Mouse (Mus musculus) myocyte (in vitro differentiated cells): ENCODE measurements around the gene Cfap126. TPM values are rescaled to one million over a fixed set of nuclear protein-coding genes. Genes with fewer than 3 reads are reported as not detected.
"Not testable (repeated sequence)": the region's sequence is repeated elsewhere in the genome, so short reads cannot be mapped to it uniquely, and the experiment has no call there.

Experiments
- H3K27me3 ChIP-seq: one replicate; pipeline ENCODE4 v1.6.1; 2011; ENCODE audit not compliant: control insufficient read depth, insufficient read depth, insufficient read length
- H3K36me3 ChIP-seq: one replicate; pipeline ENCODE4 v1.6.1; 2011; ENCODE audit not compliant: control insufficient read depth, insufficient read depth
- H3K4me2 ChIP-seq: one replicate; pipeline ENCODE4 v1.6.1; 2011; ENCODE audit warnings: low read depth, control low read depth
- H3K4me3 ChIP-seq: one replicate; pipeline ENCODE4 v1.5.1; 2011; ENCODE audit warnings: mild to moderate bottlenecking, control low read depth, moderate library complexity
- H3K79me2 ChIP-seq: one replicate; pipeline ENCODE4 v1.6.1; 2011; ENCODE audit not compliant: control insufficient read depth, insufficient read depth
- H3ac ChIP-seq: one replicate; pipeline ENCODE4 v1.6.1; 2011; ENCODE audit not compliant: control insufficient read depth, insufficient read length
- CEBPB ChIP-seq: IDR thresholded peaks from 2 replicates; pipeline ENCODE4 v1.6.1; 2011; ENCODE audit warnings: mild to moderate bottlenecking, moderate library complexity; ENCODE audit not compliant: poor library complexity, insufficient read depth, severe bottlenecking
- E2F4 ChIP-seq: IDR thresholded peaks from one replicate; pipeline ENCODE4 v1.6.1; 2011; ENCODE audit warnings: mild to moderate bottlenecking, control low read depth, moderate library complexity; ENCODE audit not compliant: insufficient read depth
- MAX ChIP-seq: IDR thresholded peaks from one replicate; pipeline ENCODE4 v1.6.1; 2011; ENCODE audit warnings: low read depth, mild to moderate bottlenecking, control low read depth
- MYOD1 ChIP-seq, 3 experiments: IDR thresholded peaks; one replicate each; pipeline ENCODE4 v1.6.1; 2011; ENCODE audit warnings: control low read depth in 2 of 3, low read depth in 2 of 3, mild to moderate bottlenecking in 2 of 3, moderate library complexity in 1 of 3; ENCODE audit not compliant: insufficient read length in 2 of 3, control insufficient read depth in 1 of 3
- MYOG ChIP-seq, 3 experiments: IDR thresholded peaks; one replicate each; pipeline ENCODE4 v1.6.1; 2011; ENCODE audit warnings: control low read depth in 2 of 3, low read depth in 2 of 3, mild to moderate bottlenecking in 2 of 3; ENCODE audit not compliant: insufficient read length in 2 of 3, control insufficient read depth in 1 of 3, insufficient read depth in 1 of 3
- POLR2A ChIP-seq: IDR thresholded peaks from one replicate; pipeline ENCODE4 v1.6.1; 2011; ENCODE audit warnings: low read depth, mild to moderate bottlenecking, control low read depth, moderate library complexity; ENCODE audit not compliant: insufficient read length
- POLR2AphosphoS2 ChIP-seq: IDR thresholded peaks from one replicate; pipeline ENCODE4 v1.6.1; 2011; ENCODE audit warnings: low read depth, control low read depth; ENCODE audit not compliant: insufficient read length
- REST ChIP-seq: IDR thresholded peaks from one replicate; pipeline ENCODE4 v1.6.1; 2011; ENCODE audit warnings: mild to moderate bottlenecking, control low read depth, moderate library complexity; ENCODE audit not compliant: insufficient read depth, insufficient read length
- SRF ChIP-seq: IDR thresholded peaks from one replicate; pipeline ENCODE4 v1.6.1; 2011; ENCODE audit warnings: low read depth; ENCODE audit not compliant: control insufficient read depth, insufficient read length
- TCF12 ChIP-seq: IDR thresholded peaks from one replicate; pipeline ENCODE4 v1.6.1; 2011; ENCODE audit warnings: mild to moderate bottlenecking, control low read depth; ENCODE audit not compliant: poor library complexity, insufficient read depth, severe bottlenecking
- TCF3 ChIP-seq: IDR thresholded peaks from one replicate; pipeline ENCODE4 v1.6.1; 2011; ENCODE audit warnings: low read depth, control low read depth; ENCODE audit not compliant: insufficient read length
- USF1 ChIP-seq: IDR thresholded peaks from one replicate; pipeline ENCODE4 v1.6.1; 2011; ENCODE audit warnings: low read depth, mild to moderate bottlenecking, control low read depth, moderate library complexity
- polyA plus RNA-seq: library from polyadenylated mRNA; unstranded; fragments of >200 nt; fragmentation: generic; extraction: Trizol; gene quantifications from one replicate; pipeline ENCODE4 v1.2.1, GENCODE M21; 2012; ENCODE audit warnings: missing spikeins

Gene Cfap126
- polyA plus RNA-seq, 1 experiment: 2.2 TPM

DNA sequence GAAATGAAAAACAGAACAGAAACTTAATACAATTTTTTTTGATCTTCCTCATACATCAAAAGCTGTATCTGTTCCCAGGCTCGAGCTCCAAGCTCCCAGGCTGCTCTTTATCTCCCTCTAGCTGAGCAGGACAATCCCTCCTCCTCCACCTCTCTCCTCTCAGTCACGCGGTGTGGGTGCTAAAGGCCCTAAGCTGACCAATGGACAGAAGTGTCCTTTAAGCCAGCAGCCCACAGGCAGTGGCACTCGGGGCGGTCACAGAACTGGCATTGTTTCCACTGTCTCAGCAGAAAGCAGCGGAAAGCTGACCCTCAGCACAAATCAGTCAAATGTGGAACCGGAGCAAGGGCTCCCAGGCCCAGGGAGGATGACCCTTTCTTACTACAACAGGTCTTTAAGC lies 15.5 kb downstream of the Cfap126 start:
- Histone ChIP-seq H3K27me3 (no peaks in the 10 kb centered on the region), H3K4me3 (no peak overlapping the region), H3ac (no peak overlapping the region), H3K4me2 (no peak overlapping the region), H3K36me3 (peaks cover 19% of the 10 kb centered on the region), H3K79me2 (no peaks in the 10 kb centered on the region)
- TF ChIP-seq POLR2A (no peak), REST (no peak), MYOD1 (IDR thresholded peaks at IDR 0.05; ENCODE audit: control insufficient read depth in 1 of 3, insufficient read length in 2 of 3, low read depth in 2 of 3) (no peak), E2F4 (no peak)

GRCm38 (mm10) chr1:171130971-171131370 lies 17.3 kb downstream of the Cfap126 start:
- TF ChIP-seq MYOG (IDR thresholded peaks at IDR 0.05; ENCODE audit: control insufficient read depth in 1 of 3, insufficient read depth in 1 of 3, insufficient read length in 2 of 3, low read depth in 2 of 3) (no peak), MYOD1 (IDR thresholded peaks at IDR 0.05; ENCODE audit: control insufficient read depth in 1 of 3, insufficient read length in 2 of 3, low read depth in 2 of 3) (no peak), MAX (no peak), TCF3 (no peak), REST (no peak), E2F4 (no peak), SRF (no peak), POLR2A (no peak), TCF12 (no peak), CEBPB (no peak), USF1 (no peak), POLR2AphosphoS2 (no peak)
- Histone ChIP-seq H3K79me2 (no peaks in the 10 kb centered on the region), H3ac (no peak overlapping the region), H3K27me3 (no peaks in the 10 kb centered on the region), H3K4me2 (no peak overlapping the region), H3K36me3 (peaks cover 26% of the 10 kb centered on the region), H3K4me3 (no peak overlapping the region)

- no peak overlapping the region for H3K4me3 ChIP-seq
- TF ChIP-seq E2F4 (no peak), USF1 (no peak), TCF3 (no peak), POLR2AphosphoS2 (no peak), POLR2A (no peak), REST (no peak), TCF12 (no peak), MAX (no peak), CEBPB (no peak), SRF (no peak), MYOG (IDR thresholded peaks at IDR 0.05; ENCODE audit: control insufficient read depth in 1 of 3, insufficient read depth in 1 of 3, insufficient read length in 2 of 3, low read depth in 2 of 3) (no peak), MYOD1 (IDR thresholded peaks at IDR 0.05; ENCODE audit: control insufficient read depth in 1 of 3, insufficient read length in 2 of 3, low read depth in 2 of 3) (no peak)
- peaks cover 39% of the 10 kb centered on the region for H3K36me3 ChIP-seq
- H3K27me3 ChIP-seq: no peaks in the 10 kb centered on the region
- H3K4me2 ChIP-seq: no peak overlapping the region
- no peaks in the 10 kb centered on the region for H3K79me2 ChIP-seq
- H3ac ChIP-seq: no peak overlapping the region
Measured at GRCm38 (mm10) chr1:171135600-171135999, 21.9 kb downstream of the Cfap126 start.

DNA sequence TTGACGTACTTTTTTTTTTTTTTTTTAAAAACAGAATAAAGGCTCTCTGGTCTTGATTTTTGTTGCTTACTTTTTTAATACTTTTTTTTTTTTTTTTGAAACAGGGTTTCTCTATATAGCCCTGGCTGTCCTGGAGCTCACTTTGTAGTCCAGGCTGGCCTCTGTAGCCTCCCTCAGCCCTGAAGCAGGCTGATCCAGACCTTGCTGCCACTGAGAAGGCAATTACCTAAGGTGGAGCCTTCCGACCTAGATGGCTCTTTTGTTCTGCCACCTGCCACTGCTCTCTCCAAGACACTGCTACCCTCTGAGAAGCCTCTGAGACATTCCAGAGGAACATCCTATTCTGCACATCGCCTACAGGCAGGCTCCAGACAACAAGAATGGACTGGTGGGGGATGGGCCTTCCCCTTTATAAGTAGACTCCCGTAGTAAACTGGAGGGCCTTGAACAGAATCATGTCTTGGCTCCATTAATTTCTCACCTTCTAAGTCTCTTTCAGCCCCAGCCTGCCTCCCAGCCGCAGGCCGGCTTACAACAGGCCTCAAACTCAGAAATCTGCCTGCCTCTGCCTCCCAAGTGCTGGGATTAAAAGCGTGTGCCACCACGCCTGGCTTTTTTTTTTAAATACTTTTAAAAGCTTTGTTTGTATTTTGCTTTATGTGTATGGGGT lies 23.9 kb downstream of the Cfap126 start:
- not testable (repeated sequence) for H3ac ChIP-seq, H3K4me2 ChIP-seq, H3K27me3 ChIP-seq, H3K79me2 ChIP-seq, H3K4me3 ChIP-seq
- peaks cover 30% of the 10 kb centered on the region for H3K36me3 ChIP-seq

- H3K36me3 ChIP-seq: peaks cover 14% of the 10 kb centered on the region
- not testable (repeated sequence) for H3K79me2 ChIP-seq, H3K27me3 ChIP-seq, H3ac ChIP-seq, H3K4me3 ChIP-seq, H3K4me2 ChIP-seq
Measured at GRCm38 (mm10) chr1:171142981-171143380, 29.3 kb downstream of the Cfap126 start.
